Mouse (Mus musculus) neural tube, embryonic 13.5 days (tissue): ENCODE results near the gene Sult1d1. TPM values are rescaled to one million over a fixed set of nuclear protein-coding genes. Genes with fewer than 3 reads are reported as not detected.

Source experiments
- ATAC-seq: fragments of 200-750 bp; cut with Nextera tagmentation; 2 replicates; pipeline ENCODE4 v1.8.0; 2017; ENCODE audit warnings: low read depth, mild to moderate bottlenecking, moderate TSS enrichment, moderate library complexity
- H3K27ac ChIP-seq: fragments of 300-500 bp; sonication (generic); replicated peaks from 2 replicates; pipeline ENCODE4 v1.5.1; 2015; ENCODE audit warnings: moderate library complexity, mild to moderate bottlenecking, inconsistent platforms
- H3K27me3 ChIP-seq: fragments of 300-500 bp; sonication (generic); 2 replicates; pipeline ENCODE4 v1.6.1; 2015; ENCODE audit warnings: mild to moderate bottlenecking, inconsistent platforms
- H3K36me3 ChIP-seq: fragments of 300-500 bp; sonication (generic); 2 replicates; pipeline ENCODE4 v1.6.1; 2015; ENCODE audit warnings: mild to moderate bottlenecking, inconsistent platforms
- H3K4me1 ChIP-seq: fragments of 300-500 bp; sonication (generic); replicated peaks from 2 replicates; pipeline ENCODE4 v1.6.1; 2015; ENCODE audit warnings: inconsistent platforms
- H3K4me2 ChIP-seq: fragments of 300-500 bp; sonication (generic); 2 replicates; pipeline ENCODE4 v1.6.1; 2015; ENCODE audit warnings: inconsistent platforms, mild to moderate bottlenecking, moderate library complexity
- H3K4me3 ChIP-seq: fragments of 300-500 bp; sonication (generic); 2 replicates; pipeline ENCODE4 v1.5.1; 2015; ENCODE audit warnings: mild to moderate bottlenecking, inconsistent platforms
- H3K9ac ChIP-seq: fragments of 300-500 bp; sonication (generic); 2 replicates; pipeline ENCODE4 v1.6.1; 2015; ENCODE audit warnings: moderate library complexity, mild to moderate bottlenecking, inconsistent platforms
- H3K9me3 ChIP-seq: fragments of 300-500 bp; sonication (generic); 2 replicates; pipeline ENCODE4 v1.6.1; 2016; ENCODE audit warnings: inconsistent platforms
- WGBS: fragments of 180-500 bp; shearing (Covaris S2); methylation state at CpG from one replicate; pipeline ENCODE4 v1.1.7; 2015; 5-methylcytosine and 5-hydroxymethylcytosine counted together
- polyA plus RNA-seq: library from polyadenylated mRNA; unstranded; fragments of >200 nt; fragmentation: Nextera tagmentation; extraction: Ambion mirVana; gene quantifications from 2 replicates; pipeline ENCODE4 v1.2.1, GENCODE M21; 2015

Sult1d1 gene
- not detected in 2 replicates for polyA plus RNA-seq

DNA sequence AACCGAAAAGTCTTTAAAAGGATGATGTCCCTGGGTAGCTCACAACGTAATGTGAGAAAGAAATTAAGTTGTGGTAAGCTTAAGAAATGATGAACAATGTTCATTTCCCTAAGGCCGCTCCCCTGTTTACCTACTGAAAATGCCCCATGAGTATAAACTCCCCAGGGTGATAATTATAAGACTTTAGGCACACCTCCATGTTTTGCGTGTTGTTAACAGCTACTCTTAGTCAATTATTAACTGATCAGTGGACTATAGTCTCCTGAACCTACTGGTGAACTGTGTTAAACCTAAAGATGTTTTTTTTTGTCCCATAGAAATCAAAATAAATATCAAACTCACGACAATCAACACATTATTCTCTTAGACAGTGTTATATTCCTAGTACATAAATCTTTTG lies at the start of gene Sult1d1:
TSS of gene Sult1d1 (minus strand) at position 183 of the 400 bp plus-strand sequence.
- H3K4me2 ChIP-seq, result no peak within 1 kb of the TSS
- H3K27me3 ChIP-seq, result no peaks in the 10 kb centered on the region
- no peak for ATAC-seq
- H3K9ac ChIP-seq, result no peak within 1 kb of the TSS
- no peak within 1 kb of the TSS for H3K4me3 ChIP-seq
- no peaks in the 10 kb centered on the region for H3K9me3 ChIP-seq
- H3K36me3 ChIP-seq, result no peaks in the 10 kb centered on the region
- 82% methylated on average over 5 of the region's 5 CpGs for WGBS
- H3K4me1 ChIP-seq, result no peaks in the 10 kb centered on the region
- no peak within 1 kb of the TSS for H3K27ac ChIP-seq

DNA sequence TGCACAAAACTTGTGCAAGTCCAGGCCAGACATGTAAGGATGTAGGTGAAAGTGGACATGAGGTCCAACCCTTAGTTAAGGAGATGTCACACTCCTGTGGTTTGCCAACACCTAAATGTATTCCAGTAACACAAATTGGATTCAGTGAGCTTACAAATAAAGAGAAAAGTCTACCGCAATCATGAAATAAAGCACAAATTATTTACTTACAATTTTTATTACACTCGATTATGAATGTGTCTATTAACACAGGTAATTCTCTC lies 46.2 kb upstream of the Sult1d1 start:
- no peak overlapping the region for H3K27ac ChIP-seq
- H3K4me3 ChIP-seq, result no peak overlapping the region
- H3K4me2 ChIP-seq, result no peak overlapping the region
- ATAC-seq, result no peak
- no peak overlapping the region for H3K9ac ChIP-seq
- H3K36me3 ChIP-seq, result no peaks in the 10 kb centered on the region
- 86% methylated on average over 2 of the region's 2 CpGs for WGBS
- no peaks in the 10 kb centered on the region for H3K27me3 ChIP-seq
- no peaks in the 10 kb centered on the region for H3K9me3 ChIP-seq
- H3K4me1 ChIP-seq, result no peaks in the 10 kb centered on the region

GRCm38 (mm10) chr5:87614364-87615127 lies 45.7 kb upstream of the Sult1d1 start:
- Histone ChIP-seq H3K9ac (no peak overlapping the region), H3K4me2 (no peak overlapping the region), H3K9me3 (no peaks in the 10 kb centered on the region), H3K27me3 (no peaks in the 10 kb centered on the region), H3K27ac (no peak overlapping the region), H3K4me3 (no peak overlapping the region), H3K4me1 (no peaks in the 10 kb centered on the region), H3K36me3 (no peaks in the 10 kb centered on the region)
- no peak for ATAC-seq

- Histone ChIP-seq H3K4me1 (no peaks in the 10 kb centered on the region), H3K27ac (no peak overlapping the region), H3K27me3 (no peaks in the 10 kb centered on the region), H3K36me3 (no peaks in the 10 kb centered on the region), H3K4me2 (no peak overlapping the region), H3K4me3 (no peak overlapping the region), H3K9ac (no peak overlapping the region), H3K9me3 (no peaks in the 10 kb centered on the region)
- WGBS, result 87% methylated on average over 3 of the region's 3 CpGs
- ATAC-seq, result no peak
These were observed 32.2 kb upstream of the Sult1d1 start for GRCm38 (mm10) chr5:87601018-87601417.

GRCm38 (mm10) chr5:87597891-87598290 lies 29.1 kb upstream of the Sult1d1 start:
- H3K27me3 ChIP-seq, result no peaks in the 10 kb centered on the region
- 73% methylated on average over 2 of the region's 2 CpGs for WGBS

GRCm38 (mm10) chr5:87591494-87591893 lies 22.7 kb upstream of the Sult1d1 start, which contains the start of gene Sult1e1:
TSS of gene Sult1e1 (minus strand) at chr5:87591594.
- no peak within 1 kb of the TSS for H3K4me3 ChIP-seq
- ATAC-seq, result no peak
- no peaks in the 10 kb centered on the region for H3K9me3 ChIP-seq
- H3K27me3 ChIP-seq, result no peaks in the 10 kb centered on the region
- no peak within 1 kb of the TSS for H3K9ac ChIP-seq
- H3K36me3 ChIP-seq, result no peaks in the 10 kb centered on the region
- no peak within 1 kb of the TSS for H3K4me2 ChIP-seq
- no peaks in the 10 kb centered on the region for H3K4me1 ChIP-seq
- 82% methylated on average over 5 of the region's 5 CpGs for WGBS
- H3K27ac ChIP-seq, result no peak within 1 kb of the TSS

More at GRCm38 (mm10) chr5:87597891-87598290, 29.1 kb upstream of the Sult1d1 start:
- H3K9ac ChIP-seq, result no peak overlapping the region
- no peaks in the 10 kb centered on the region for H3K4me1 ChIP-seq
- H3K4me3 ChIP-seq, result no peak overlapping the region
- no peaks in the 10 kb centered on the region for H3K9me3 ChIP-seq
- H3K4me2 ChIP-seq, result no peak overlapping the region
- no peaks in the 10 kb centered on the region for H3K36me3 ChIP-seq
- no peak overlapping the region for H3K27ac ChIP-seq
- ATAC-seq, result no peak

- no peak for ATAC-seq
These were observed 21.1 kb upstream of the Sult1d1 start for GRCm38 (mm10) chr5:87589916-87590315.

DNA sequence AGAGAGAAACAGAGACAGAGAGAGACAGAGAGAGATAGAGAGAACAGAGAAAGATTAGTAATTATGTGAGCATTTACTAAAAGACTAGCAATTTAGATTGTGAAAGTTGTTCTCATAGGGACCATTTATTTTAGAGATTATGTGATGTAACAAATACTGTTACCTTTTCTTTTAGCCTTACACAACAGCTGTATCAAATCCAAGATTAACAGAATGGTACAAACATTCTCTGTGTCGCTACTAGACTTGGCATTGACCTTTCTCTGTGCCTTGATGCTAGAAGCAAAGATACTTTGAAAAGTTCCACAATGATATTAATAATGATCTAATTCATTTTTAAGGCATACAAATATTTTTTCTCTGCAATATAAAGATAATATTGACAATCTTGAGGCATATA lies 11.6 kb upstream of the Sult1d1 start:
- no peak overlapping the region for H3K4me3 ChIP-seq
- H3K4me2 ChIP-seq, result no peak overlapping the region
- H3K27ac ChIP-seq, result no peak overlapping the region
- no peaks in the 10 kb centered on the region for H3K4me1 ChIP-seq
- ATAC-seq, result no peak
- no peaks in the 10 kb centered on the region for H3K36me3 ChIP-seq
- no peaks in the 10 kb centered on the region for H3K9me3 ChIP-seq
- no peaks in the 10 kb centered on the region for H3K27me3 ChIP-seq
- 79% methylated on average over 1 of the region's 1 CpGs for WGBS
- no peak overlapping the region for H3K9ac ChIP-seq

More at GRCm38 (mm10) chr5:87589916-87590315, 21.1 kb upstream of the Sult1d1 start:
- H3K27ac ChIP-seq, result no peak overlapping the region
- H3K9me3 ChIP-seq, result no peaks in the 10 kb centered on the region
- no peak overlapping the region for H3K9ac ChIP-seq
- no peaks in the 10 kb centered on the region for H3K27me3 ChIP-seq
- no peaks in the 10 kb centered on the region for H3K36me3 ChIP-seq
- H3K4me1 ChIP-seq, result no peaks in the 10 kb centered on the region
- H3K4me3 ChIP-seq, result no peak overlapping the region
- no peak overlapping the region for H3K4me2 ChIP-seq
- WGBS, result 96% methylated on average over 2 of the region's 2 CpGs

DNA sequence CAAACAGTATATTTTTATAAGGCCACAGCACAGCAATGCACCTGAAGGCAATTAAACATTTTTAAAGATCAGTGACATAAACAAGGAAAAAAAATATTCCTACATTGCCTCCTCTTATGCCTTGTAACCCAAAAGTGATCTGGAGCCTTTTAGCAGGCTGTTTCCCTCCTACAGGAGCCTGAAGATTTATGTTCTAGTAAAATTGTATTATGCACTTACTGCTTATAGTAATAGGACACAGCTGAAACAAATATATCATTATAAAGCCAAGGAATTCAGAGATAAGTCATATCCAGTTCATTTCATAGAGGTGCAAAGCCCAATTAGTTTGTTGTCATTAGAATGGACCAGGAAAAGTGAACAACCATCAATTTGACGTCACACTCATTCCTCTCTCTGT lies 5.3 kb upstream of the Sult1d1 start:
- H3K4me1 ChIP-seq, result no peaks in the 10 kb centered on the region
- no peaks in the 10 kb centered on the region for H3K27me3 ChIP-seq
- no peak for ATAC-seq
- H3K9ac ChIP-seq, result no peak overlapping the region
- no peak overlapping the region for H3K4me2 ChIP-seq
- H3K9me3 ChIP-seq, result no peaks in the 10 kb centered on the region
- 64% methylated on average over 1 of the region's 1 CpGs for WGBS
- no peaks in the 10 kb centered on the region for H3K36me3 ChIP-seq
- H3K4me3 ChIP-seq, result no peak overlapping the region
- no peak overlapping the region for H3K27ac ChIP-seq

DNA sequence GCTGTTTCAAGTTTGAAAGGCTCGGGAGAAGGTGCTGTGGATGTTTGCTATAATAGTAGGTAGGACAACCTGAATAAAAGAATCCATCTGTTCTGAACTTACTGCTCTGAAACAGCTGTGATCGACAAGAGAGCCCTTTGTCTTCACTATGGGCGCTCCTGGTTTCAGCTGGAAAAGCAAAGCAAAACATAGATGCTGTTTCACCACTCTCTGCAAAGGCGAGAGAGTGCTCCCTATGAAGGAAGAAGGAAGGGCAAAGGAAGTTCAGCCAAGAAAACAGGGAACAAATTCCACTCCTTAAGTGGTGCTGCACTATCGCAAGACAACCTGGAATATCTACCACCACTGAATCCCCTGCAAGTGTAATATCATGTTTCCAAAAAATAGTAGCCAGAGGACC lies 4.7 kb upstream of the Sult1d1 start:
- 58% methylated on average over 5 of the region's 5 CpGs for WGBS
- H3K4me1 ChIP-seq, result no peaks in the 10 kb centered on the region
- no peak overlapping the region for H3K4me3 ChIP-seq
- H3K36me3 ChIP-seq, result no peaks in the 10 kb centered on the region
- no peak overlapping the region for H3K9ac ChIP-seq
- ATAC-seq, result no peak
- H3K27ac ChIP-seq, result no peak overlapping the region
- no peak overlapping the region for H3K4me2 ChIP-seq
- no peaks in the 10 kb centered on the region for H3K9me3 ChIP-seq
- H3K27me3 ChIP-seq, result no peaks in the 10 kb centered on the region

GRCm38 (mm10) chr5:87572781-87573180 lies 4.0 kb upstream of the Sult1d1 start:
- Histone ChIP-seq H3K9me3 (no peaks in the 10 kb centered on the region), H3K4me3 (no peak overlapping the region), H3K4me1 (no peaks in the 10 kb centered on the region), H3K27ac (no peak overlapping the region), H3K9ac (no peak overlapping the region), H3K27me3 (no peaks in the 10 kb centered on the region), H3K36me3 (no peaks in the 10 kb centered on the region), H3K4me2 (no peak overlapping the region)
- 88% methylated on average over 6 of the region's 6 CpGs for WGBS
- ATAC-seq, result no peak

DNA sequence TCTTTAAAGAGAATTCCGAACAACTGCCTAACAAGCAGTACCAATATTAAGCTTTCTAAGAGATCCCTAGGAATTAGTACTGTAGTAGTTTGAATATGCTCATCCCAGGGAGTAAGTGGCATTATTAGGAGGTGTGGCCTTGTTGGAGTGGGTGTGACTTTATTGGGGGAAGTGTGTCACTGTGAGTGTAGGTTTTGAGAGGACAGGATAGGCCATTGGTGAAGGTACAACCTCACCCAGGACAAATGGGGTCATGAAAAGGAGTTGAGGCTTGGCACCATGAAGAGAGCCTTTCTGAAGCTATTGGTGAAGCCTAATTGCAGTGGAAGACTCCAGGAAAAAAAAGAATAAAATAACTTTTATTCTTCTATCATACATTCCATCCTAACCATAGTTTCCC lies 1.5 kb downstream of the Sult1d1 start:
- Histone ChIP-seq H3K4me3 (no peak overlapping the region), H3K27me3 (no peaks in the 10 kb centered on the region), H3K9ac (no peak overlapping the region), H3K27ac (no peak overlapping the region), H3K4me1 (no peaks in the 10 kb centered on the region), H3K4me2 (no peak overlapping the region), H3K36me3 (no peaks in the 10 kb centered on the region), H3K9me3 (no peaks in the 10 kb centered on the region)
- no peak for ATAC-seq
- 87% methylated on average over 1 of the region's 1 CpGs for WGBS

DNA sequence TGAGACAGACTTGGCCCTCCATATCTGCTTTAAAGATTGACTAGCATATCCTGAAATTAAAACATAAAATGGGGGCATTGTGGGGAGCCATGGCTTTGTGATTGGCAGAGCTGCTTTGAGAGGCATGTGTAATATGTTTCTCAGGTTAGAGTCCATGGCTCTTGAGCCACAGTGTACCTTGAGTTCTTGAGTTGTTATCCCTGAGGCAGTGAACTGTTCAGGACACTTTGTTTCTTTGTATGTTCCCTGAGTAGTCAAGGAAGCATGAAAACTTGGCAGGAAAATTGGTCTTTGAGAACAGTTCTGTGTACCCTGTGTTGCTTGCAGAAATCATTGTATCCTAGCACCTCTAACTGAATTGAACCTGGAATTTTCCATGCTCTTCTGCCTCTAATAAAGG lies 5.9 kb downstream of the Sult1d1 start:
- no peak overlapping the region for H3K4me2 ChIP-seq
- ATAC-seq, result no peak
- no peaks in the 10 kb centered on the region for H3K36me3 ChIP-seq
- no peaks in the 10 kb centered on the region for H3K27me3 ChIP-seq
- H3K4me1 ChIP-seq, result no peaks in the 10 kb centered on the region
- no peak overlapping the region for H3K9ac ChIP-seq
- H3K27ac ChIP-seq, result no peak overlapping the region
- no peaks in the 10 kb centered on the region for H3K9me3 ChIP-seq
- H3K4me3 ChIP-seq, result no peak overlapping the region
